ENCODE assay signal across 8 mouse cellular contexts in genomic region chr12:51971070-51971664, GRCm38 (mm10). TPM values are rescaled to one million over a fixed set of nuclear protein-coding genes. Genes with fewer than 3 reads are reported as not detected.
DNase-seq lines count a peak whose midpoint lies in the region; ATAC-seq lines count a peak whose summit lies in the region.

Heatr5a (minus strand) TSS chr12:51971321.

- H3K9me3 ChIP-seq in heart, embryonic 13.5 days = no peaks in the 10 kb centered on the region
- H3K9me3 ChIP-seq in liver, embryonic 13.5 days (replicated peaks) = peaks cover 4% of the 10 kb centered on the region; the same call in 1 of the 2 replicates
- no peaks in the 10 kb centered on the region for H3K9me3 ChIP-seq in stomach, embryonic 16.5 days (replicated peaks; ENCODE audit: control insufficient read depth, low read length)

- H3K4me1 ChIP-seq in heart, embryonic 13.5 days = peaks cover 17% of the 10 kb centered on the region
- peaks cover 27% of the 10 kb centered on the region for H3K4me1 ChIP-seq in liver, embryonic 13.5 days (replicated peaks)
- peaks cover 9% of the 10 kb centered on the region for H3K4me1 ChIP-seq in stomach, embryonic 16.5 days (ENCODE audit: control insufficient read depth, insufficient read depth, low read length)

- peak within 1 kb of the TSS; percentile 85 for H3K4me3 ChIP-seq in heart, embryonic 13.5 days
- peak within 1 kb of the TSS; percentile 100 for H3K4me3 ChIP-seq in liver, embryonic 13.5 days (replicated peaks)
- H3K4me3 ChIP-seq in stomach, embryonic 16.5 days (replicated peaks; ENCODE audit: low read length) = peak within 1 kb of the TSS; percentile 97

- H3K9ac ChIP-seq in heart, embryonic 13.5 days = peak within 1 kb of the TSS; percentile 95
- H3K9ac ChIP-seq in liver, embryonic 13.5 days = peak within 1 kb of the TSS; percentile 98
- peak within 1 kb of the TSS; percentile 94 for H3K9ac ChIP-seq in stomach, embryonic 16.5 days (ENCODE audit: low read length)

- peak; percentile 86 for ATAC-seq in erythroid progenitor cell, adult 5-6 weeks (replicated peaks; ENCODE audit: low FRiP score, poor library complexity, severe bottlenecking)
- peak; percentile 88 for ATAC-seq in heart, embryonic 13.5 days (ENCODE audit: extremely low read depth, insufficient number of reproducible peaks, low FRiP score, low TSS enrichment)
- ATAC-seq in liver, embryonic 13.5 days (ENCODE audit: low read depth) = peak; percentile 96
- peak; percentile 96 for ATAC-seq in stomach, embryonic 16.5 days (ENCODE audit: insufficient read depth, low FRiP score)

- no peaks in the 10 kb centered on the region for H3K27me3 ChIP-seq in heart, embryonic 13.5 days (replicated peaks)
- no peaks in the 10 kb centered on the region for H3K27me3 ChIP-seq in liver, embryonic 13.5 days
- no peaks in the 10 kb centered on the region for H3K27me3 ChIP-seq in stomach, embryonic 16.5 days (ENCODE audit: control insufficient read depth, insufficient read depth, low read length)

- peak within 1 kb of the TSS; percentile 79 for H3K4me2 ChIP-seq in heart, embryonic 13.5 days
- peak within 1 kb of the TSS; percentile 81 for H3K4me2 ChIP-seq in liver, embryonic 13.5 days
- H3K4me2 ChIP-seq in stomach, embryonic 16.5 days (ENCODE audit: low read depth, low read length) = peak within 1 kb of the TSS; percentile 60

- peak; percentile 84 for DNase-seq in CD4-positive helper T cell, adult 2 months (ENCODE audit: low read depth, low spot score)
- peak; percentile 43 for DNase-seq in brain, embryonic 18.5 days (ENCODE audit: low read depth, low spot score)
- peak; percentile 94 for DNase-seq in kidney, postnatal 14 days
- peak; percentile 83 for DNase-seq in liver, embryonic 13.5 days
- peak; percentile 91 for DNase-seq in neural tube, embryonic 10.5 days (ENCODE audit: extremely low spot score, low spot score)

- H3K36me3 ChIP-seq in heart, embryonic 13.5 days = no peaks in the 10 kb centered on the region
- no peaks in the 10 kb centered on the region for H3K36me3 ChIP-seq in liver, embryonic 13.5 days
- no peaks in the 10 kb centered on the region for H3K36me3 ChIP-seq in stomach, embryonic 16.5 days (ENCODE audit: control insufficient read depth, insufficient read depth, low read length)

- H3K27ac ChIP-seq in heart, embryonic 13.5 days (replicated peaks) = peak within 1 kb of the TSS; percentile 93
- peak within 1 kb of the TSS; percentile 98 for H3K27ac ChIP-seq in liver, embryonic 13.5 days
- H3K27ac ChIP-seq in stomach, embryonic 16.5 days (ENCODE audit: low read length) = peak within 1 kb of the TSS; percentile 94

- under 1% methylated on average over 48 of the region's 53 CpGs for WGBS in heart, embryonic 13.5 days
- under 1% methylated on average over 53 of the region's 53 CpGs for WGBS in liver, embryonic 13.5 days (ENCODE audit: insufficient replicate concordance)
- WGBS in stomach, embryonic 16.5 days = under 1% methylated on average over 52 of the region's 53 CpGs

RNA-seq across cellular contexts. Expression of gene Heatr5a, which starts in this region (rescaled TPM):
- 41.8 and 60.4 TPM in 2 replicates for total RNA-seq in erythroid progenitor cell, adult 5-6 weeks (2015; ENCODE audit: low replicate concordance)
- total RNA-seq in erythroid progenitor cell, adult 5-6 weeks (2017; ENCODE audit: low replicate concordance) = 48.5 and 54.7 TPM in 2 replicates
- polyA plus RNA-seq in heart, embryonic 13.5 days (2015; fragmentation: Nextera tagmentation; extraction: Ambion mirVana) = 7.5 and 7.6 TPM in 2 replicates
- 5.1 and 6.0 TPM in 2 replicates for polyA plus RNA-seq in liver, embryonic 13.5 days (2015; fragmentation: Nextera tagmentation; extraction: Ambion mirVana)
- 12.8 and 13.2 TPM in 2 replicates for polyA plus RNA-seq in stomach, embryonic 16.5 days (2015; fragmentation: Nextera tagmentation; extraction: Ambion mirVana)

Comparison
In these comparisons a context has a peak if more than half of its experiments do, and no peak if none do; other contexts are left out.
1. Peak in every context shown above with its lines: DNase-seq, ATAC-seq, H3K4me3 ChIP-seq and H3K27ac ChIP-seq.
2. DNase-seq: peak in every context shown above with its lines; median percentile 94 in kidney, postnatal 14 days; 91 in neural tube, embryonic 10.5 days; 84 in CD4-positive helper T cell, adult 2 months; 83 in liver, embryonic 13.5 days; 43 in brain, embryonic 18.5 days.